Mouse (Mus musculus) T-helper 17 cell (primary cell): ENCODE measurements around the gene Oxa1l.

Source experiments
- in situ Hi-C, 2 experiments: fragments of 300-600 bp; cut with MboI, MseI; formaldehyde crosslinking; loops; 1 replicate in 1 of 2; 2 replicates in 1 of 2; pipeline ENCODE4 v1.15.1; 2025; ENCODE audit warnings: high pct_unique_total_duplicates in 2 of 2

The Oxa1l gene

GRCm38 (mm10) chr14:54370595-54370994 is 10.0 kb downstream of the Oxa1l start:
- in situ Hi-C loops: no loop called here

- in situ Hi-C loops: no loop called here
Observed at GRCm38 (mm10) chr14:54371460-54371859, 10.8 kb downstream of the Oxa1l start.

GRCm38 (mm10) chr14:54372923-54373322 is 12.3 kb downstream of the Oxa1l start:
- in situ Hi-C loops: no loop called here

GRCm38 (mm10) chr14:54375916-54376315 is 15.3 kb downstream of the Oxa1l start:
- in situ Hi-C loops: loop anchor here in 1 of 2 experiments (5.0 kb wide), 1 partner anchor 71 kb away; no protein-coding TSS in a partner anchor

- in situ Hi-C loops: loop anchor here in 1 of 2 experiments (5.0 kb wide), 1 partner anchor 70 kb away; no protein-coding TSS in a partner anchor
Observed at GRCm38 (mm10) chr14:54377166-54377565, 16.5 kb downstream of the Oxa1l start.

- in situ Hi-C loops: loop anchor here in 1 of 2 experiments (5.0 kb wide), 1 partner anchor 68 kb away; no protein-coding TSS in a partner anchor
Observed at GRCm38 (mm10) chr14:54379571-54379970, 18.9 kb downstream of the Oxa1l start.

- in situ Hi-C loops: loop anchor here in 1 of 2 experiments (10.0 kb wide), 1 partner anchor 56 kb away; no protein-coding TSS in a partner anchor
Observed at GRCm38 (mm10) chr14:54380616-54381015, 20.0 kb downstream of the Oxa1l start.

- in situ Hi-C loops: loop anchor here in 1 of 2 experiments (10.0 kb wide), 1 partner anchor 57 kb away; no protein-coding TSS in a partner anchor
Observed at GRCm38 (mm10) chr14:54381816-54382215, 21.2 kb downstream of the Oxa1l start.

- in situ Hi-C loops: loop anchor here in 1 of 2 experiments (10.0 kb wide), 1 partner anchor 58 kb away; no protein-coding TSS in a partner anchor
Observed at GRCm38 (mm10) chr14:54382641-54383040, 22.0 kb downstream of the Oxa1l start.

GRCm38 (mm10) chr14:54383355-54383771 is 22.7 kb downstream of the Oxa1l start:
- in situ Hi-C loops: loop anchor here in 1 of 2 experiments (10.0 kb wide), 1 partner anchor 59 kb away; no protein-coding TSS in a partner anchor

GRCm38 (mm10) chr14:54384396-54384795 is 23.8 kb downstream of the Oxa1l start:
- in situ Hi-C loops: loop anchor here in 1 of 2 experiments (10.0 kb wide), 1 partner anchor 60 kb away; no protein-coding TSS in a partner anchor

GRCm38 (mm10) chr14:54385968-54386618 is 25.5 kb downstream of the Oxa1l start:
- in situ Hi-C loops: loop anchor here in 1 of 2 experiments (10.0 kb wide), 1 partner anchor 61 kb away; no protein-coding TSS in a partner anchor

- in situ Hi-C loops: loop anchor here in 1 of 2 experiments (10.0 kb wide), 1 partner anchor 63 kb away; no protein-coding TSS in a partner anchor
Observed at GRCm38 (mm10) chr14:54387546-54387945, 26.9 kb downstream of the Oxa1l start.

- in situ Hi-C loops: no loop called here
Observed at GRCm38 (mm10) chr14:54390843-54391242, 30.2 kb downstream of the Oxa1l start.

- in situ Hi-C loops: no loop called here
Observed at GRCm38 (mm10) chr14:54393794-54394193, 33.2 kb downstream of the Oxa1l start.

GRCm38 (mm10) chr14:54394309-54394708 is 33.7 kb downstream of the Oxa1l start:
- in situ Hi-C loops: no loop called here

GRCm38 (mm10) chr14:54396685-54397084 is 36.1 kb downstream of the Oxa1l start:
- in situ Hi-C loops: no loop called here

- in situ Hi-C loops: no loop called here
Observed at GRCm38 (mm10) chr14:54397872-54398527, 37.4 kb downstream of the Oxa1l start.

- in situ Hi-C loops: no loop called here
Observed at GRCm38 (mm10) chr14:54398528-54398916, 37.9 kb downstream of the Oxa1l start.

- in situ Hi-C loops: no loop called here
Observed at GRCm38 (mm10) chr14:54398921-54399382, 38.3 kb downstream of the Oxa1l start.

GRCm38 (mm10) chr14:54401723-54402122 is 41.1 kb downstream of the Oxa1l start:
- in situ Hi-C loops: loop anchor here in 1 of 2 experiments (5.0 kb wide), 1 partner anchor 74 kb away; no protein-coding TSS in a partner anchor
